Mouse (Mus musculus) hindbrain, embryonic 14.5 days (tissue): ENCODE data around the gene Rtl1. TPM values are rescaled to one million over a fixed set of nuclear protein-coding genes. Genes with fewer than 3 reads are reported as not detected.
A peak's percentile ranks its signal among the peaks of the same experiment; 100 is the strongest.

Experiments used
- ATAC-seq: fragments of 200-750 bp; cut with Nextera tagmentation; 2 replicates; pipeline ENCODE4 v1.8.0; 2017; ENCODE audit warnings: moderate number of reproducible peaks, mild to moderate bottlenecking, moderate TSS enrichment, moderate library complexity; ENCODE audit not compliant: low FRiP score
- DNase-seq: peaks from one replicate; pipeline ENCODE4 v3.0.0-alpha.2; 2015; ENCODE audit warnings: low spot score
- H3K27ac ChIP-seq: fragments of 300-500 bp; sonication (generic); 2 replicates; pipeline ENCODE4 v1.5.1; 2014; ENCODE audit warnings: mild to moderate bottlenecking, moderate library complexity
- H3K27me3 ChIP-seq: fragments of 300-500 bp; sonication (generic); 2 replicates; pipeline ENCODE4 v1.6.1; 2014; ENCODE audit warnings: mild to moderate bottlenecking, low read length, mixed read lengths; ENCODE audit not compliant: control insufficient read depth, insufficient read depth
- H3K36me3 ChIP-seq: fragments of 300-500 bp; sonication (generic); replicated peaks from 2 replicates; pipeline ENCODE4 v1.6.1; 2014; ENCODE audit not compliant: control insufficient read depth, insufficient read depth
- H3K4me1 ChIP-seq: fragments of 300-500 bp; sonication (generic); replicated peaks from 2 replicates; pipeline ENCODE4 v1.6.1; 2014; ENCODE audit warnings: antibody characterized with exemption, low read length, mixed read lengths; ENCODE audit not compliant: control insufficient read depth, insufficient read depth
- H3K4me2 ChIP-seq: fragments of 300-500 bp; sonication (generic); replicated peaks from 2 replicates; pipeline ENCODE4 v1.6.1; 2014; ENCODE audit warnings: mild to moderate bottlenecking, moderate library complexity
- H3K4me3 ChIP-seq: fragments of 300-500 bp; sonication (generic); replicated peaks from 2 replicates; pipeline ENCODE4 v1.5.1; 2014; ENCODE audit warnings: mild to moderate bottlenecking, low read length
- H3K9ac ChIP-seq: fragments of 300-500 bp; sonication (generic); 2 replicates; pipeline ENCODE4 v1.6.1; 2014
- H3K9me3 ChIP-seq: fragments of 300-500 bp; sonication (generic); 2 replicates; pipeline ENCODE4 v1.6.1; 2016; ENCODE audit warnings: low read length; ENCODE audit not compliant: control insufficient read depth
- WGBS: fragments of 180-500 bp; shearing (Covaris S2); extraction: QIAGEN DNeasy Blood & Tissue Kit; methylation state at CpG from one replicate; pipeline ENCODE4 v1.1.7; 2014; 5-methylcytosine and 5-hydroxymethylcytosine counted together
- polyA plus RNA-seq: library from polyadenylated mRNA; unstranded; fragments of >200 nt; fragmentation: Nextera tagmentation; extraction: Ambion mirVana; gene quantifications from 2 replicates; pipeline ENCODE4 v1.2.1, GENCODE M21; 2014

Rtl1 gene
- polyA plus RNA-seq, 1 experiment from 2014 or later, result 1.8 TPM

GRCm38 (mm10) chr12:109612392-109613385 lies 12.6 kb upstream of the Rtl1 start:
- no peak overlapping the region for H3K9ac ChIP-seq
- no peak for DNase-seq
- H3K27ac ChIP-seq, result no peak overlapping the region
- H3K4me1 ChIP-seq, result no peaks in the 10 kb centered on the region; the same call in 1 of the 2 replicates
- no peaks in the 10 kb centered on the region for H3K27me3 ChIP-seq
- 52% methylated on average over 34 of the region's 34 CpGs for WGBS
- H3K9me3 ChIP-seq, result no peaks in the 10 kb centered on the region
- no peak for ATAC-seq
- peak overlapping the region; percentile 22 for H3K4me3 ChIP-seq
- peak overlapping the region; percentile 44 for H3K4me2 ChIP-seq
- peaks cover 84% of the 10 kb centered on the region for H3K36me3 ChIP-seq

GRCm38 (mm10) chr12:109608576-109609440 lies 8.7 kb upstream of the Rtl1 start:
- ATAC-seq, result no peak
- peaks cover 88% of the 10 kb centered on the region for H3K36me3 ChIP-seq

GRCm38 (mm10) chr12:109607953-109608352 lies 7.8 kb upstream of the Rtl1 start:
- peaks cover 97% of the 10 kb centered on the region for H3K36me3 ChIP-seq
- DNase-seq (no peak), ATAC-seq (no peak)
- no peaks in the 10 kb centered on the region for H3K9me3 ChIP-seq
- no peak overlapping the region for H3K4me3 ChIP-seq
- no peak overlapping the region for H3K9ac ChIP-seq
- no peaks in the 10 kb centered on the region for H3K27me3 ChIP-seq
- no peak overlapping the region for H3K27ac ChIP-seq
- 40% methylated on average over 9 of the region's 9 CpGs for WGBS
- no peak overlapping the region for H3K4me2 ChIP-seq
- H3K4me1 ChIP-seq, result peaks cover 9% of the 10 kb centered on the region; the same call in 1 of the 2 replicates

More at GRCm38 (mm10) chr12:109608576-109609440, 8.7 kb upstream of the Rtl1 start:
- H3K4me1 ChIP-seq, result peaks cover 9% of the 10 kb centered on the region; the same call in 1 of the 2 replicates
- no peak overlapping the region for H3K9ac ChIP-seq
- 56% methylated on average over 13 of the region's 13 CpGs for WGBS
- H3K9me3 ChIP-seq, result no peaks in the 10 kb centered on the region
- no peak overlapping the region for H3K27ac ChIP-seq
- H3K4me3 ChIP-seq, result no peak overlapping the region
- no peaks in the 10 kb centered on the region for H3K27me3 ChIP-seq
- H3K4me2 ChIP-seq, result no peak overlapping the region
- DNase-seq, result no peak

GRCm38 (mm10) chr12:109607191-109607590 lies 7.1 kb upstream of the Rtl1 start:
- H3K4me3 ChIP-seq, result no peak overlapping the region
- H3K27me3 ChIP-seq, result no peaks in the 10 kb centered on the region
- H3K4me1 ChIP-seq, result peaks cover 9% of the 10 kb centered on the region; the same call in 1 of the 2 replicates
- DNase-seq, result no peak
- H3K9ac ChIP-seq, result no peak overlapping the region
- no peak for ATAC-seq
- peaks cover 100% of the 10 kb centered on the region for H3K36me3 ChIP-seq
- H3K4me2 ChIP-seq, result no peak overlapping the region
- 32% methylated on average over 9 of the region's 9 CpGs for WGBS
- no peak overlapping the region for H3K27ac ChIP-seq
- H3K9me3 ChIP-seq, result no peaks in the 10 kb centered on the region

- Histone ChIP-seq H3K27me3 (no peaks in the 10 kb centered on the region), H3K9ac (no peak overlapping the region), H3K4me2 (no peak overlapping the region), H3K9me3 (no peaks in the 10 kb centered on the region), H3K4me1 (peaks cover 9% of the 10 kb centered on the region; the same call in 1 of the 2 replicates), H3K27ac (no peak overlapping the region), H3K36me3 (peaks cover 100% of the 10 kb centered on the region), H3K4me3 (no peak overlapping the region)
- ATAC-seq, result 0 out of 2 replicates have a peak, but pooled peaks have one; percentile 16
- no peak for DNase-seq
- WGBS, result 48% methylated on average over 16 of the region's 16 CpGs
Observed at GRCm38 (mm10) chr12:109604982-109605721, 5.0 kb upstream of the Rtl1 start.

GRCm38 (mm10) chr12:109598551-109599250 lies 1.4 kb downstream of the Rtl1 start:
- H3K4me2 ChIP-seq, result no peak overlapping the region
- H3K9ac ChIP-seq, result no peak overlapping the region
- ATAC-seq (no peak), DNase-seq (no peak)
- peaks cover 87% of the 10 kb centered on the region for H3K36me3 ChIP-seq
- H3K4me1 ChIP-seq, result peaks cover 4% of the 10 kb centered on the region; the same call in 1 of the 2 replicates
- WGBS, result 79% methylated on average over 12 of the region's 12 CpGs
- no peak overlapping the region for H3K4me3 ChIP-seq
- no peak overlapping the region for H3K27ac ChIP-seq
- H3K27me3 ChIP-seq, result no peaks in the 10 kb centered on the region
- H3K9me3 ChIP-seq, result no peaks in the 10 kb centered on the region

GRCm38 (mm10) chr12:109596726-109597125 lies 3.4 kb downstream of the Rtl1 start:
- ATAC-seq (no peak), DNase-seq (no peak)
- H3K36me3 ChIP-seq, result peaks cover 87% of the 10 kb centered on the region
- H3K4me2 ChIP-seq, result no peak overlapping the region
- H3K4me3 ChIP-seq, result no peak overlapping the region
- no peak overlapping the region for H3K9ac ChIP-seq
- 78% methylated on average over 3 of the region's 3 CpGs for WGBS
- peaks cover 4% of the 10 kb centered on the region; the same call in 1 of the 2 replicates for H3K4me1 ChIP-seq
- no peaks in the 10 kb centered on the region for H3K27me3 ChIP-seq
- H3K27ac ChIP-seq, result 0 out of 2 replicates have a peak overlapping the region, but pooled peaks have one; percentile 38
- no peaks in the 10 kb centered on the region for H3K9me3 ChIP-seq

GRCm38 (mm10) chr12:109596232-109596631 lies 3.9 kb downstream of the Rtl1 start:
- H3K27me3 ChIP-seq, result no peaks in the 10 kb centered on the region
- DNase-seq, result no peak
- WGBS, result 60% methylated on average over 8 of the region's 8 CpGs

More at GRCm38 (mm10) chr12:109596232-109596631, 3.9 kb downstream of the Rtl1 start:
- H3K9me3 ChIP-seq, result no peaks in the 10 kb centered on the region
- H3K36me3 ChIP-seq, result peaks cover 87% of the 10 kb centered on the region
- H3K27ac ChIP-seq, result peak overlapping the region; percentile 38; the same call in 1 of the 2 replicates
- no peak overlapping the region for H3K4me3 ChIP-seq
- H3K9ac ChIP-seq, result no peak overlapping the region
- H3K4me2 ChIP-seq, result no peak overlapping the region
- peaks cover 4% of the 10 kb centered on the region; the same call in 1 of the 2 replicates for H3K4me1 ChIP-seq
- no peak for ATAC-seq
